Mouse (Mus musculus): ENCODE measurements around the gene Enpp3. TPM values are rescaled to one million over a fixed set of nuclear protein-coding genes. Genes with fewer than 3 reads are reported as not detected.

Gene Enpp3
- polyA plus RNA-seq (2012; rRNA removed): 2.9 and 4.2 TPM in 2 replicates

DNA sequence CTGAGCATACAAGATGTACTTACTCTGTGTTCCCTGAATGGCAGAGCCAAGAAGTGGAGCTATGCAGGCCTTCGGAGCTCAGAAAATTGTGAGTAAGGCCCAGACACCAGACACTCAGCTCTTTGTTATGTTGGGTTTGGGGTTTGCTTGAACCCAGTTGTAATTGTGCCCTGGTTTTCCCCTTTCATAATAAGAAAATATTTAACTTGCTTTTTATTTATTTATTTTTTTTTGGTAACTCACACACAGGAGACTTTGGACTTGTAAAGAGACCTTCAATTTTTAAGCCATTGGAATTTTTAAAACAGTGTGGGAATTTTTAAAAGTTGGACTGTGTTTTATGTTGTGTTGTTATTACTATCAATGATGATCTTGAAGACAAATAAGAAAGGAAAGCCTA lies at the start of gene Enpp3:
Enpp3 (minus strand) TSS at position 148 of the 400 bp plus-strand sequence.

GRCm38 (mm10) chr10:24869760-24870290 lies 27.2 kb upstream of the Enpp3 start, which contains the start of gene Med23:
TSS of gene Med23 (plus strand) at chr10:24869986.

Other genes starting within 250 kb of the Enpp3 start
- 11.6 and 37.1 TPM in 2 replicates for gene Ccn2, start 247.4 kb downstream of the Enpp3 start, polyA plus RNA-seq (2012; rRNA removed)
- gene Enpp1, start 130.7 kb downstream of the Enpp3 start, polyA plus RNA-seq (2012; rRNA removed): 1.6 and 2.1 TPM in 2 replicates
- gene Med23, start 27.2 kb upstream of the Enpp3 start, polyA plus RNA-seq (2012; rRNA removed): 45.4 and 53.6 TPM in 2 replicates
- 1.9 and 2.1 TPM in 2 replicates for gene Arg1, start 84.7 kb upstream of the Enpp3 start, polyA plus RNA-seq (2012; rRNA removed)

Data from central nervous system, embryonic 14 days (tissue).